Mouse (Mus musculus): ENCODE measurements around the gene Pde1a. TPM values are rescaled to one million over a fixed set of nuclear protein-coding genes. Genes with fewer than 3 reads are reported as not detected.

Pde1a gene
- polyA plus RNA-seq, 1 experiment from 2014 or later = 4.6 TPM

DNA sequence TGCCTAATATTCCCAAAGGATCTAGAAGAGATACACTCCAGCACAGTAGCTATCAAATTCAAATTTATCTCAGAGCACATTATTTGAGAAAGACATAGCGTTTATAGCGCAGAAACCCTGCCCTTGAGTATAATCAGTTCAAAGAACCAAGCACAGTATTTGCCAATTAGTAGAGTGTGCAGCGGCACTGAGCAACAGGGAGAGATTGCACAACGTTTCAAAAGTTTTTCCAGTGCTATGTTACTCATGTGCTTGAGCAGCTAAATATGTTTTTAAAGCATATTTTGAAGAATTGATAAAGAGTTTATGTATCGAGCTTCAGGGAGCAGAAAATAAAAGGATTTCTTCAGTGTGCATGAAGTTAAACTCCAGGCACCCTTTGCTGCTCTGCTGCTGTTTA is 91.3 kb downstream of the Pde1a start:
- Histone ChIP-seq H3K9me3 (no peaks in the 10 kb centered on the region), H3K9ac (no peak overlapping the region), H3K4me2 (no peak overlapping the region), H3K27ac (no peak overlapping the region), H3K36me3 (no peaks in the 10 kb centered on the region), H3K4me3 (no peak overlapping the region), H3K27me3 (no peaks in the 10 kb centered on the region), H3K4me1 (replicated peaks) (no peaks in the 10 kb centered on the region)
- no peak for ATAC-seq (ENCODE audit: low FRiP score)
- 75% methylated on average over 5 of the region's 5 CpGs for WGBS

DNA sequence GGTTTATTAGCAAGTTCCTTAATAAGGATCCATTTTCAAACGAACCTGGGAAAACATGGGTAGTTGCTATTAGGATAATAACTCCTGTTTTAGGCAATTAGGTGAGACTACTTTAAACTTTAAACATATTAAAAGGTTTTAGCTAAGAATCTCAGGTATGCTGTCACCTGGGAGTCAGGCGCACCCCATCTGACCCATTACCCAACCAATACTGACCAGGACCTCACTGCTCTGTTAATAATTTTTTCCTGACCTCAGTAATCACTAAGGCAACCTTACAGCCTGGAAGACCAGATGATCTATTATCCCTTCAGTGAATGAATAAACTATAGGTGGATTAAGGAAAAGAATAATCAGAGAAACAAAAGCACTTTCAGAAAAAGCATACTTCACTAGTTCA is 100.2 kb downstream of the Pde1a start:
- Histone ChIP-seq H3K36me3 (no peaks in the 10 kb centered on the region), H3K4me3 (no peak overlapping the region), H3K9ac (no peak overlapping the region), H3K27me3 (no peaks in the 10 kb centered on the region), H3K27ac (no peak overlapping the region), H3K9me3 (no peaks in the 10 kb centered on the region), H3K4me1 (replicated peaks) (no peaks in the 10 kb centered on the region), H3K4me2 (no peak overlapping the region)
- WGBS = 79% methylated on average over 2 of the region's 2 CpGs
- no peak for ATAC-seq (ENCODE audit: low FRiP score)

DNA sequence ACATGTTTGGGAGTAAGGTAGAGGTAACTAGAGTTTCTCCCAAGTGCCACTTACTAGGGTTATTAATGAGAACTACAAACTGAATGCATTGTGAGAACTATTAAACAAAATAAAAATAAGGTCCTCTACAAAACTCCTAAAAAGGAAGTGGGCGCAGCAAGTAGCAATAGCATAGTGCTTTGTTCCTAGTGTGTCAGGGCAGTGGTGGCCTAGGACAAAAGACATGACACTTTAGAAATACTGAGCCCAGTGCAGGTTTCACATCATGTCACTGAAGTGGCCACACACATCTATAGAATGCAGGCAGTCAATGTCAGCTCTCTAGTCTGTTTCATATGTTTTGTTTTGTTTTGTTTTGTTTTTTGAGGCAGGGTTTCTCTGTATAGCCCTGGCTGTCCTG is 103.2 kb downstream of the Pde1a start:
- Histone ChIP-seq H3K4me1 (replicated peaks) (no peaks in the 10 kb centered on the region), H3K4me3 (no peak overlapping the region), H3K9me3 (no peaks in the 10 kb centered on the region), H3K27ac (no peak overlapping the region), H3K36me3 (no peaks in the 10 kb centered on the region), H3K9ac (no peak overlapping the region), H3K27me3 (no peaks in the 10 kb centered on the region), H3K4me2 (no peak overlapping the region)
- no peak for ATAC-seq (ENCODE audit: low FRiP score)
- WGBS = 92% methylated on average over 1 of the region's 1 CpGs

DNA sequence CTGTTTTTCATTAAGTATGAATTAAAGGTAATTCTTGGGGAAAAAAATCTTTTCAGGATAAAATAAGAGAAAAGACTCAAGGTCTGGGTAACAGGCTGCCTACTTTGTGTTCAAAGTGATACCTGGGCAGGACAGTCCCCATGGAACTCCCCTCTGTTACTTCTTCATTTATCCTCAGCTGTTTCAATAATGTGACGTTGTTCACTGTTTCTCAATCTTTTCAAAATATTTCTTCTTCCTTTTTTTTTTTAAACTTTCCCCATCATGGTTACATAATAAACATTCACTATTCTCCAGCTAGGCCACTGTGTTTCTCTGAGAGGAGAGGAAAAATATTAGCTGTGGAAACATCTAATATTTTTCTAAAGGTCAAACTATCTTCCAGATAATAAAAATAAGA is 103.7 kb downstream of the Pde1a start:
- Histone ChIP-seq H3K4me2 (no peak overlapping the region), H3K27me3 (no peaks in the 10 kb centered on the region), H3K4me1 (replicated peaks) (no peaks in the 10 kb centered on the region), H3K27ac (no peak overlapping the region), H3K9ac (no peak overlapping the region), H3K9me3 (no peaks in the 10 kb centered on the region), H3K36me3 (no peaks in the 10 kb centered on the region), H3K4me3 (no peak overlapping the region)
- no peak for ATAC-seq (ENCODE audit: low FRiP score)
- WGBS = 76% methylated on average over 1 of the region's 1 CpGs

DNA sequence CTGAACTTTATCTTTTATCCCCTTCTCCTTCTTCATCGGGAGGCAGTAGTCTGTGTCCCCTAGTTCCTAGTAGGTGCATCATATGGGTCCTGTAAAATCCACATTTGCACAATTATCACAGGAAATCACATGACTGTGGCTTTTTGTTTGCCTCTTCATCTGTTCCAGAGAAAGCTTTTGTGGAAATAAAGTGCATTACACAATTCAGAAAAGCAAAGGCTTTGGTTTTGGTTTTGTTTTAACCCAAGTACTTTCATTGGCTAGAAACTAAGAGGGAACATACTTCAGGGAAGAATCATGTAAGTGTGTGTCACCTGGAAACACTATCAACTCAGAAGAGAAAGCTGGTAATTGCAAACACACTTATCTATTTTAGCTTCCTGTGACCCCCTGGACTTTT is 104.2 kb downstream of the Pde1a start:
- no peaks in the 10 kb centered on the region for H3K27me3 ChIP-seq
- no peak overlapping the region for H3K27ac ChIP-seq
- no peak for ATAC-seq (ENCODE audit: low FRiP score)
- no peaks in the 10 kb centered on the region for H3K36me3 ChIP-seq
- H3K9me3 ChIP-seq = no peaks in the 10 kb centered on the region
- H3K4me2 ChIP-seq = no peak overlapping the region
- 84% methylated on average over 1 of the region's 1 CpGs for WGBS
- H3K4me1 ChIP-seq (replicated peaks) = no peaks in the 10 kb centered on the region
- no peak overlapping the region for H3K4me3 ChIP-seq
- no peak overlapping the region for H3K9ac ChIP-seq

DNA sequence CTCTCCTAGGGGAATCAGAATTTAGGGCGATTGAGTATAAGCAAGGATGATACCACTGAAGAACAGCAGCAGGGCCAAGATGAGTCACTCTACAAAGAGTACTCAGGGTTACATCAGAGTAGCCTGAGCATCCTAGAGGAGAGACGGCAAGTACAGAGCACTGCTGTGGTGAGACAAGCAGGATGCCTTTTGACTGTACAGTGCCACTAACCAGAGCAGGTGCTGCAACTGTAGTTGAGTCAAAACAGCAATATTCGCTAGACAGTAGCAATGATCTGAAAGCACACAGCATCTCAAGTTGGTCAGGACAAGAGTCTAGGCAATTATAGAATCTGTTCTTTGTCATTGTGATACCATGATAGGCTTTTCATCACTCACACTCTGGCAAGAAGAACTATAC is 115.1 kb downstream of the Pde1a start:
- ATAC-seq (ENCODE audit: low FRiP score) = no peak
- 90% methylated on average over 3 of the region's 3 CpGs for WGBS
- Histone ChIP-seq H3K4me3 (no peak overlapping the region), H3K4me2 (no peak overlapping the region), H3K9me3 (no peaks in the 10 kb centered on the region), H3K9ac (no peak overlapping the region), H3K27me3 (no peaks in the 10 kb centered on the region), H3K36me3 (no peaks in the 10 kb centered on the region), H3K4me1 (replicated peaks) (no peaks in the 10 kb centered on the region), H3K27ac (no peak overlapping the region)

DNA sequence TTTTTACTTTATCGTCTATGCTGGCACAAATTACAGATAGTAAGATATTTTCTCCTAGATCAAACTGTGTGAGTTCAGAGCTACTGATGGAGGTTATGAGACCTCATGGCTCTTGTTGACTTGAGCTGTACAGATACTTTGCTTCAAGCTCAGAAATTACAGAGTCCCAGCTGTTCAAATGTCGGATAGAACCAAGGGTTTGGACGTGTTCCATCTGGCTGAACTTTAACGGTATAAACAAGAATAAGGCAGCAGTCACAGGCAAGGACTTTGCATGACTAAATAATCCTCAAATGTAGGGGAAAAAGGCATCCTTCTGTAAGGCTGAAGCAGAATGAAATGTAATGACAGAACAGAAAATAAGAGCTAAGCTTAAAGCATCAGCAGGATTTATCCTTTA is 116.2 kb downstream of the Pde1a start:
- WGBS = 74% methylated on average over 4 of the region's 4 CpGs

DNA sequence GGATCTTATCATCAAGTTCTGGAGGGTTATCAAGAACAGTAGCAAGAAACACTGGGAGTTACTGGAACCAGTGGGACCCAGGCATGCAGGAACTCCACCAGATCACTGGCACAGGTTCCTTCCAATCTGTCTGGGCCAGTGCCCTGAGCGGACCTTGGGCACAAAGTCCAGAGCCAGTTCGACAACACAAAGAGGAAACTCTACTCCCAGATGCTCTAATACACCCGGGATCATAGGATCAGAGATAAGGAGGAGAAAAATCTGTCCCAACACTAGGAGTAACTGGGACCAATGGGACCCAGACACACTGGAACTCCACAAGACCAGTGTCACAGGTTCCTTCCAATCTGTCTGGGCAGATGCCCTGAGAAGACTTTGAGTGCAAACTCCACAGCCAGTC is 130.1 kb downstream of the Pde1a start:
- no peak overlapping the region for H3K4me2 ChIP-seq
- no peaks in the 10 kb centered on the region for H3K27me3 ChIP-seq
- ATAC-seq (ENCODE audit: low FRiP score) = no peak
- no peak overlapping the region for H3K9ac ChIP-seq
- H3K36me3 ChIP-seq = no peaks in the 10 kb centered on the region
- no peak overlapping the region for H3K4me3 ChIP-seq
- H3K27ac ChIP-seq = no peak overlapping the region
- 89% methylated on average over 3 of the region's 3 CpGs for WGBS
- no peaks in the 10 kb centered on the region for H3K9me3 ChIP-seq
- no peaks in the 10 kb centered on the region for H3K4me1 ChIP-seq (replicated peaks)

More for the DNA sequence above, 116.2 kb downstream of the Pde1a start:
- Histone ChIP-seq H3K4me3 (no peak overlapping the region), H3K9me3 (no peaks in the 10 kb centered on the region), H3K27ac (no peak overlapping the region), H3K4me1 (replicated peaks) (no peaks in the 10 kb centered on the region), H3K4me2 (no peak overlapping the region), H3K9ac (no peak overlapping the region), H3K27me3 (no peaks in the 10 kb centered on the region), H3K36me3 (no peaks in the 10 kb centered on the region)
- ATAC-seq (ENCODE audit: low FRiP score) = no peak

DNA sequence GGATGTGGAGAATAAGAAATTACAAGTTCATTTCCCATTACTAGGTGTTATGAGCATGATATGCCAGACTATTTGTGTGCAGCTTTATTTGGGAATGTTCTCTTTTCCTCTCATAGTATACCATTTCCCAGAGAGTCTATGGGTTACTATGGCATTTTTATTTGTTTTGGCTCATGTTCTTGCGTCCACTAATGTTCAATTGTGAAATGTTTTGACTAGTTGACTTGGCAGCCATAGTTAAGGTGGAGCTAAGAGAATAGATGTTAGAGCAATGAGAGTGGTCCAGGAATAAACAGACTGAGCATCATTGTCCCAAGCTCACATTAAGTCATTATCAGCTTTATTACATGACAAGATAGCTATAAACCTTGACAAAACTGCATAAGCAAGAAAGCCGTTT is 130.8 kb downstream of the Pde1a start:
- WGBS = 91% methylated on average over 2 of the region's 2 CpGs

DNA sequence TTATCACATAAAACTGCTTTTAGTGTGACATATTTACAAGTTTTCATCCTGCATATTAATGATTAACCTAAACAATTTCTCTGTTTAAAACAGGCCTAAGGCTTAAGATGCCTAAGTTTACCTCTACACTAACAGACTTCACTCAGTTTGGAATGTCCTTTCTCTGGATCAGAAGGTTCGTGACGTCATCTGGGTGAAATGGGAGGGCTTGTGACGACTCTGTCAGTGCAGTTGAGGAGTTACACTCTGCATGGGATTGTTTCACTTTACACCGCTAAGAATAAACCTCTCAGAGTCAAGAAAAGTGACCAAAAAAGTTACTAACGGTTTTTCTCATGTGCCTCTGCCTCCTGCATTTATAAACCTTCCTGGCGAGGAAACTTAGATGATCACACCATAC is 137.6 kb downstream of the Pde1a start:
- no peak overlapping the region for H3K4me2 ChIP-seq
- no peaks in the 10 kb centered on the region for H3K36me3 ChIP-seq
- no peaks in the 10 kb centered on the region for H3K27me3 ChIP-seq
- H3K9me3 ChIP-seq = no peaks in the 10 kb centered on the region
- no peaks in the 10 kb centered on the region for H3K4me1 ChIP-seq (replicated peaks)
- no peak overlapping the region for H3K4me3 ChIP-seq
- 77% methylated on average over 6 of the region's 6 CpGs for WGBS
- no peak overlapping the region for H3K9ac ChIP-seq
- ATAC-seq (ENCODE audit: low FRiP score) = no peak
- no peak overlapping the region for H3K27ac ChIP-seq

More for the DNA sequence above, 130.8 kb downstream of the Pde1a start:
- no peak for ATAC-seq (ENCODE audit: low FRiP score)
- H3K4me3 ChIP-seq = no peak overlapping the region
- H3K4me2 ChIP-seq = no peak overlapping the region
- H3K9me3 ChIP-seq = no peaks in the 10 kb centered on the region
- no peaks in the 10 kb centered on the region for H3K36me3 ChIP-seq
- no peaks in the 10 kb centered on the region for H3K27me3 ChIP-seq
- H3K9ac ChIP-seq = no peak overlapping the region
- H3K4me1 ChIP-seq (replicated peaks) = no peaks in the 10 kb centered on the region
- no peak overlapping the region for H3K27ac ChIP-seq

DNA sequence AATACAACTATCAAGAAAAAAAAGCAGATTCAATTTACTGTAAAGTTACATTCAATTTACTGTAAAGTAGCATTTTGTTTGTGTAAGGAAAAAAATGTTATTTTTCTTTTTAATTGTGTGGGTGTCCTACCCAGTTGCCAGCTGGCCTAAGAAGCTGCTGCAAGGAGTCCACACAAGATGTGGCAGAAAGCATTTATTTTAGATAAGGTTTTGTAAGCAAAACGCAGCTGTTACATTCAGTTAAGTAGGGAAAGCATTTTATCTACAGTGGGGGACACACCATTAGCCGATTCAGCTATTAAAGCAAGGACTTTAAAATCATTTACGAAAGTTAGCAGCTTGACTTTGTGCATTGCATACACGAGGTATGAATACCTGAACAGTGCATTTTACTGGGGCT is 145.5 kb downstream of the Pde1a start:
- no peaks in the 10 kb centered on the region for H3K36me3 ChIP-seq
- ATAC-seq (ENCODE audit: low FRiP score) = no peak
- 0 out of 2 replicates have a peak, but pooled peaks cover 4% of the 10 kb centered on the region for H3K4me1 ChIP-seq (replicated peaks)
- no peak overlapping the region for H3K4me3 ChIP-seq
- H3K27ac ChIP-seq = no peak overlapping the region
- WGBS = 81% methylated on average over 4 of the region's 4 CpGs
- no peaks in the 10 kb centered on the region for H3K9me3 ChIP-seq
- H3K4me2 ChIP-seq = no peak overlapping the region
- H3K27me3 ChIP-seq = no peaks in the 10 kb centered on the region
- no peak overlapping the region for H3K9ac ChIP-seq

DNA sequence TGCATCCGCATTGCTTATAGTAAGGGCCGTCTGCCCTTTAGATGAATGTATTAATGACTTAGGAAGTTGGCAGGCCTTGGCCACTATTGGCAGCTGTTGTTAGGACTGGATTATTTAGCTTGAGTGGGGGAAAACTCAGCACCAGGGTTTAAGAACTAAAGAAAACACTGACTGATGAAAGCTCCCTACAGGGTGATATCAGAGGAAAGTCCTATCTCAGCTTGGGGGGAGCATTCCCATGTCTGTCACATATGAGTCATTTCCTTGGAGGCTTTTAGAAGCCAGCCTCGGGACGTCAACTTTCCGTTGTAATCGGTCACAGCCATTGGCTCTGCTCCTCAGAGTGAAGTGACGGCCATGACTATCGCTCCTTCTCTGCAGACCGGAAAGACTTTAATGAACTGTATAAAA is 146.0 kb downstream of the Pde1a start:
- H3K9me3 ChIP-seq = no peaks in the 10 kb centered on the region
- no peak overlapping the region for H3K27ac ChIP-seq
- H3K27me3 ChIP-seq = no peaks in the 10 kb centered on the region
- ATAC-seq (ENCODE audit: low FRiP score) = no peak
- H3K9ac ChIP-seq = no peak overlapping the region
- WGBS = 52% methylated on average over 9 of the region's 9 CpGs
- 0 out of 2 replicates have a peak, but pooled peaks cover 4% of the 10 kb centered on the region for H3K4me1 ChIP-seq (replicated peaks)
- H3K36me3 ChIP-seq = no peaks in the 10 kb centered on the region
- no peak overlapping the region for H3K4me3 ChIP-seq
- H3K4me2 ChIP-seq = no peak overlapping the region

DNA sequence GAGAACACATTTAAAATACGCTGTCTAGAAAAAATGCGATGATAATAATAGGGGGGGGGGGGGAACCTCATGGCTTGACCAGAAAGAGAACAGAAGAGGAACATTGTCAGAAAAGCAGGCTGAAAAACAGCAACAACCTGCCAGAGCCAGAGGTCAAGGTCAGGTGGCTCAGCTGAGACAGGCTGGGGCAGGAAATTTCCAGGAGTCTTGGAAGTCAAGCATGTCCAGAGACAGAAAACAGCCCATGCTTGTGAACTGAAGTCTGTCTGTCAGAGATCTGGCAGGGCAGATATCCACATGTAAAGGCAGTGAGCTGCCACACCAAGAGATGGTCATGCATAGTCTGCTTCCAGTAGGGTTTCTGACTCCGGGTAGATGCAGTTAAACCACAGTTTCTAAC is 147.5 kb downstream of the Pde1a start:
- no peak overlapping the region for H3K4me2 ChIP-seq
- 90% methylated on average over 3 of the region's 3 CpGs for WGBS
- ATAC-seq (ENCODE audit: low FRiP score) = no peak
- H3K9me3 ChIP-seq = no peaks in the 10 kb centered on the region
- no peak overlapping the region for H3K27ac ChIP-seq
- H3K4me3 ChIP-seq = no peak overlapping the region
- 0 out of 2 replicates have a peak, but pooled peaks cover 4% of the 10 kb centered on the region for H3K4me1 ChIP-seq (replicated peaks)
- H3K36me3 ChIP-seq = no peaks in the 10 kb centered on the region
- H3K9ac ChIP-seq = no peak overlapping the region
- no peaks in the 10 kb centered on the region for H3K27me3 ChIP-seq

DNA sequence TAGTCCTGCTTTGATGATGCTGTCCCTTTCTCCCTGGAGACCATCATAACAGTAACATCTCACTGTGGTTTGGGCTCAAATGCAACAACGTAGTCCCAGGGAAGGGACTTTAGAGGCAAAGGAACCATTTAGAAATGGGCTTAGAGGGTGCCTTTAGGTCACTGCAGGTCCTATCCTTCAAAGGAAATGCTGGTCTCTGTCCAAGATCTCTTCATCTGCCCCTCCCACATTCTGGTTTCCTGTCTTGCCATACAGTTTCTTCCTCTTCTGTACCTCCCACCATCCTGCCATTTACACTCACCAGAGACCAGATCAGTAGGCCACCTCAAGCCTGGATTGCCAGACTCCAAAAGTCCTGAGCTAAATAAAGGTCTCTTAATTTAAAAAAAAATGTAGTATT is 150.3 kb downstream of the Pde1a start:
- H3K27ac ChIP-seq = no peak overlapping the region
- H3K4me3 ChIP-seq = no peak overlapping the region
- no peak for ATAC-seq (ENCODE audit: low FRiP score)
- no peak overlapping the region for H3K9ac ChIP-seq
- H3K4me1 ChIP-seq (replicated peaks) = 0 out of 2 replicates have a peak, but pooled peaks cover 4% of the 10 kb centered on the region
- 95% methylated on average over 1 of the region's 1 CpGs for WGBS
- H3K27me3 ChIP-seq = no peaks in the 10 kb centered on the region
- no peak overlapping the region for H3K4me2 ChIP-seq
- H3K9me3 ChIP-seq = no peaks in the 10 kb centered on the region
- H3K36me3 ChIP-seq = no peaks in the 10 kb centered on the region
